15 mouse cellular contexts compared by ENCODE assay signal in the genomic region with DNA sequence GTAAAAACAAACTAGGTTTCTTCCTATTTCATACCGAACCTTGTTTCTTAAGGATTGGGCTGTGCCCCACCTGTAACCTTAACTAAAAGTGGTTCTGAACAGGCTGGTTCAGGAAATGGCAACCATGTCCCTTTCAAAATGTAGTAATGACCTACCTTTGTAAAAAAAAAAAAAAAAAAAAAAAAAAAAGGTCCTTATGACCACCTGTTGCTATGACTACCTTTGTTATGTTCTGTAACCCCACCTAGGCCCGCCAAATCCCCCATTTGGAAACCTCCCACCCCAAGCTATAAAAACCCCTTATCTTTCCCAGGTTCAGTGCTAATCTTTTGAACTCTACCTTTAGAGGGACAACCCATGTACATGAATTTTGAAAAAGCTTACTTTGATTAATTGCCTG.
A peak's percentile ranks its signal among the peaks of the same experiment; 100 is the strongest.
DNase-seq lines count a peak whose midpoint lies in the region; TF ChIP-seq lines count a peak whose summit lies in the region.
"Had no signal": no experiment of that assay in that cellular context is flagged by ENCODE, and none has a peak within 500 bp of the region (broad histone marks: within the 10 kb centered on the region; RNA-seq: fewer than 3 reads in every experiment).

No protein-coding gene starts in this region.

- H3K27ac ChIP-seq in ES-E14 (ENCODE audit: insufficient read depth, low read depth, low read length, poor library complexity, severe bottlenecking): no peak overlapping the region

- H3K9ac ChIP-seq in ES-E14 (ENCODE audit: insufficient read depth, low read depth, low read length, poor library complexity, severe bottlenecking): no peak overlapping the region

- no peaks in the 10 kb centered on the region for H3K36me3 ChIP-seq in ES-E14 (ENCODE audit: control insufficient read depth, insufficient read depth, low read length, poor library complexity, severe bottlenecking)
- H3K36me3 ChIP-seq: G1E had no signal

- no peak overlapping the region for H3K4me3 ChIP-seq in ES-E14 (ENCODE audit: insufficient read depth in 1 of 2, low read depth in 1 of 2, low read length in 2 of 2, poor library complexity in 1 of 2, severe bottlenecking in 1 of 2)

- no peaks in the 10 kb centered on the region for H3K9me3 ChIP-seq in ES-E14 (ENCODE audit: control insufficient read depth, insufficient read depth, low read depth, low read length)
- H3K9me3 ChIP-seq: G1E had no signal

- H3K4me1 ChIP-seq in ES-E14 (ENCODE audit: control insufficient read depth in 2 of 2, insufficient read depth in 2 of 2, low read length in 2 of 2, poor library complexity in 1 of 2): peaks cover 2 to 6% of the 10 kb centered on the region in 2 experiments; a peak in 3 of 4 replicates

- DNase-seq in ES-E14 (ENCODE audit: low read depth, low spot score): no peak
- no peak for DNase-seq in kidney, postnatal 4 days
- DNase-seq: adrenal gland, adult 2 months; adrenal gland, adult 8-10 months; adrenal gland, postnatal 10 days; adrenal gland, postnatal 14 days; adrenal gland, postnatal 25 days; adrenal gland, postnatal 36 days; B cell, adult 2 months; cerebellum, adult 11 months; cerebellum, adult 11-12 months; cerebellum, adult 18-20 months; cerebellum, adult 2 months; cerebellum, adult 8-10 months had no signal

- in situ Hi-C loops in ES-E14 (cut with MboI; ENCODE audit: low sequenced_read_pairs in 2 of 2, unreplicated experiment in 2 of 2): no loop called here

TF ChIP-seq in ES-E14, 5 proteins besides CTCF, POLR2A, EP300 and RAD21:
- TF ChIP-seq ZNF384 (IDR thresholded peaks at IDR 0.05; ENCODE audit: low read depth, low read length) (peak; percentile 91), MAFK (IDR thresholded peaks at IDR 0.05; ENCODE audit: insufficient read depth, low read depth, low read length) (no peak)
